Mouse (Mus musculus): ENCODE measurements around the gene 2210408I21Rik. TPM values are rescaled to one million over a fixed set of nuclear protein-coding genes. Genes with fewer than 3 reads are reported as not detected.

The 2210408I21Rik gene
- polyA plus RNA-seq, 1 experiment from 2014 or later: 13.5 TPM

DNA sequence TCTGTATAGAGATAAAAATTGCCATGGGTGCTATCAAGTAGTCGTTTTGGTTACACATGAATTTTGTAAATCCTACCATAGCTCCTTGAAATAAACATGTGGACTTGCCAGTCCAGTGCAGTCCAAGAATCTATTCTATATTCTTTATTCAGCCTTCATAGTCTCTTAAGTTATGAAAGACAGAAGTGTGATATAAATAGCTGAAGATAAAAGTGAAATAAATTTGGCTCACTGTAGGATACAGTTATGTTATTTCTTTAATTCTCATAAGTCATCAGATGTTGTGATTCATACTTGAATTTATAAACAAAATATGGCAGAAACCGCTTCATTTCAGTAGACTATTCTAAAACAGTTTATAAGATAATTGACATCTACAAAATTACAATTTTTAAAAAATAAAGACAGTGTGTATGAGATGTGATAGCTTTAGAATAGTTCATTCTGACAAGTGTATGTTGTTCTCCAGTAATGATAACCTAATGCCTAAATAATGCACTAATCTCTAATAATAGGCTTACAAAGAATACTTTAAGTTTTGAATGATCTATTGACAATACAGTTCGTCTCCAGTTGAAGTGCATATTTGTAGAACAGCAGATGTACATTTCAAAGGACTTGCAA lies 127.5 kb downstream of the 2210408I21Rik start:
- peak; percentile 50; the same call in 1 of the 2 replicates for ATAC-seq
- Histone ChIP-seq H3K4me3 (replicated peaks; ENCODE audit: low read length) (no peak overlapping the region), H3K4me2 (ENCODE audit: low read length) (no peak overlapping the region), H3K27ac (ENCODE audit: low read length) (no peak overlapping the region), H3K4me1 (replicated peaks; ENCODE audit: control insufficient read depth, insufficient read depth, low read length) (no peaks in the 10 kb centered on the region), H3K27me3 (replicated peaks; ENCODE audit: control insufficient read depth, insufficient read depth, low read length) (no peaks in the 10 kb centered on the region), H3K9me3 (ENCODE audit: control insufficient read depth, low read length) (no peaks in the 10 kb centered on the region), H3K36me3 (ENCODE audit: control insufficient read depth, insufficient read depth) (no peaks in the 10 kb centered on the region), H3K9ac (replicated peaks; ENCODE audit: low read depth, low read length) (no peak overlapping the region)
- WGBS: 55% methylated on average over 3 of the region's 3 CpGs

DNA sequence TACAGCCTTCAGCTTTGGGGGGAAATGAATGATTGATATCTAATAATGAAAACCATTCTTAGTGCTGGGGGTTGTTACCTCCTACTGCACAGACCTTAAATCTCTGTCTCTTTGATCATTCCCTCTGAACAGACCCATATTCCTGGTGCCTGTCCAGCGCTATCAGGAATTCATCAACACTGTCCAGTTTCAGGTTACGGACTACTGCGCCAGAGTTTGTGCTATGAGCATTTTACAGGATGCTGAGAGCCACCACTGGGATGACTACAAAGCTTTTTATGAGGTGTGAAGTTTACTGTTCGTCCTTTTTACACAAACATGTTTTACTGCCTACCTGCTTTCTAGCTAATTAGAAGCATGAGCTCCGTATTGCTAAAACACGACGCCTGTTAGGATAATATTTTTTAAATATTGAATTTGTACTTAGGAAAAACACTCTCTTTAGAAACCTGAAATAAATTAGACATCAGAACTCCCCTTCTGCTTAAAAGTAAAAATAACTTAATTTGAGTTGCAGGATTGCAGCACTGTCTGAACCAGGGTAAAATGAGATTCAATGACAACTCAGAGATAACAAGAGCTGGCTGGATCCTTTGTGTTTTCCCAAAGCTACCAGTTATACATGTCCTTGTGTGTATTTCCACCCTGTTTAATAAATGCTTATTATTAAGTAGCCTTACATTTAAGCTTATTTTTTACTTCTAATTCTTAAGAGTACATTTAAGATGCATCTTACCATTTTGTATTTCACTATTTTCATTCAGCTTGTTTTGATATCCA lies 128.2 kb downstream of the 2210408I21Rik start:
- no peaks in the 10 kb centered on the region for H3K27me3 ChIP-seq (replicated peaks; ENCODE audit: control insufficient read depth, insufficient read depth, low read length)
- no peak overlapping the region for H3K9ac ChIP-seq (replicated peaks; ENCODE audit: low read depth, low read length)
- ATAC-seq: peak; percentile 18; the same call in 1 of the 2 replicates
- 74% methylated on average over 7 of the region's 7 CpGs for WGBS
- H3K36me3 ChIP-seq (ENCODE audit: control insufficient read depth, insufficient read depth): no peaks in the 10 kb centered on the region
- H3K4me2 ChIP-seq (ENCODE audit: low read length): no peak overlapping the region
- no peak overlapping the region for H3K4me3 ChIP-seq (replicated peaks; ENCODE audit: low read length)
- H3K9me3 ChIP-seq (ENCODE audit: control insufficient read depth, low read length): no peaks in the 10 kb centered on the region
- H3K4me1 ChIP-seq (replicated peaks; ENCODE audit: control insufficient read depth, insufficient read depth, low read length): no peaks in the 10 kb centered on the region
- H3K27ac ChIP-seq (ENCODE audit: low read length): no peak overlapping the region

DNA sequence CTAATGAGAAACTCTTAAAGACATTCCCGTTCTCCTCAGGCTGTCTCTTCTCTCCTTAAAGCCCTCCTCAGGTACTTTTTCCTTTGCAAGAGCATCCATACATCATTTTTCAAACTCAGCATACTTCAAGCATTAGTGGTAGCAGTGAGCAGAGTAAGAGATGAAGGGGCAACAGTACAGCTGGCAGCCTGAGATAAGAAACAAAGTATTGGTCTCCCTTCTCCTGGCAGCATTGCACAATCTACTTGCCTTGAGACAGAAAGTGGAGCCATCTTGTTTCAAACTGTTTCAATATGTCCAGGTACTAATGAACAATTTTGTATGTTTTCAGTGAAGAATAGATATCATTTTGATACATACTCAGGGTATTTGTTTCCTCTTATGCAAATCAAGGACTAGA lies 129.1 kb downstream of the 2210408I21Rik start:
- H3K27me3 ChIP-seq (replicated peaks; ENCODE audit: control insufficient read depth, insufficient read depth, low read length): no peaks in the 10 kb centered on the region
- no peaks in the 10 kb centered on the region for H3K36me3 ChIP-seq (ENCODE audit: control insufficient read depth, insufficient read depth)
- ATAC-seq: no peak
- no peak overlapping the region for H3K4me3 ChIP-seq (replicated peaks; ENCODE audit: low read length)
- H3K27ac ChIP-seq (ENCODE audit: low read length): no peak overlapping the region
- no peak overlapping the region for H3K9ac ChIP-seq (replicated peaks; ENCODE audit: low read depth, low read length)
- H3K9me3 ChIP-seq (ENCODE audit: control insufficient read depth, low read length): no peaks in the 10 kb centered on the region
- H3K4me2 ChIP-seq (ENCODE audit: low read length): no peak overlapping the region
- no peaks in the 10 kb centered on the region for H3K4me1 ChIP-seq (replicated peaks; ENCODE audit: control insufficient read depth, insufficient read depth, low read length)
- 84% methylated on average over 1 of the region's 1 CpGs for WGBS

DNA sequence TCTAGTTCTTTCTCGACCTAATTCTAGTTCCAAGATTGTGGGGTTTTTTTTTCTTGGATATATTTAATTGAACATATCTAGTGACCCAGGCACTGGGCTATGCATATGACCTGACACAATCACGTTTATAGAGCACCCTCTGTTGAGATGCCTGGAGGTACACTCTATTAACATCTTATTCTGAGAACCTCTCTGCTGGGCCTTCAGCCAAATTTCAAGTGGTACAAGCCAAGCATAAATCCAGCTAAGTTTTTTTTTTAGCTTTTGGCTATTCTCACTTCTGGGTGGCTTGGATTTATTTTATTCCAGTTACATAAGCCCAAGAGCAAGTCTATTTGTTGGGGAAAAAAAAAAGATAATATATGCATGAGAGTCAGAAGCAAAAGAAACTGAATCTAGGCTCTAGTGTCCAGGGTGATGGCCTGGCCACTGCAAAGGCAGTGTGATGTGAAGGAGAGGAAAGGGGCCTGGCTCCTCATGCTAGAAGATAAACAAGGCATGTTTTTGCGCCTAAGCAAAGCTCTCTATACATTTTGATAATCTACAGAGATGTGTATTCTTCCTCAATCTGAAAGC lies 139.9 kb downstream of the 2210408I21Rik start:
- H3K9ac ChIP-seq (replicated peaks; ENCODE audit: low read depth, low read length): no peak overlapping the region
- no peaks in the 10 kb centered on the region for H3K27me3 ChIP-seq (replicated peaks; ENCODE audit: control insufficient read depth, insufficient read depth, low read length)
- ATAC-seq: no peak
- no peaks in the 10 kb centered on the region for H3K9me3 ChIP-seq (ENCODE audit: control insufficient read depth, low read length)
- H3K4me1 ChIP-seq (replicated peaks; ENCODE audit: control insufficient read depth, insufficient read depth, low read length): no peaks in the 10 kb centered on the region
- no peaks in the 10 kb centered on the region for H3K36me3 ChIP-seq (ENCODE audit: control insufficient read depth, insufficient read depth)
- no peak overlapping the region for H3K27ac ChIP-seq (ENCODE audit: low read length)
- no peak overlapping the region for H3K4me3 ChIP-seq (replicated peaks; ENCODE audit: low read length)
- WGBS: 60% methylated on average over 3 of the region's 3 CpGs
- H3K4me2 ChIP-seq (ENCODE audit: low read length): no peak overlapping the region

- H3K27ac ChIP-seq (ENCODE audit: low read length): no peak overlapping the region
- H3K4me3 ChIP-seq (replicated peaks; ENCODE audit: low read length): no peak overlapping the region
- H3K27me3 ChIP-seq (replicated peaks; ENCODE audit: control insufficient read depth, insufficient read depth, low read length): no peaks in the 10 kb centered on the region
- no peaks in the 10 kb centered on the region for H3K36me3 ChIP-seq (ENCODE audit: control insufficient read depth, insufficient read depth)
- 76% methylated on average over 7 of the region's 7 CpGs for WGBS
- no peaks in the 10 kb centered on the region for H3K9me3 ChIP-seq (ENCODE audit: control insufficient read depth, low read length)
- no peaks in the 10 kb centered on the region for H3K4me1 ChIP-seq (replicated peaks; ENCODE audit: control insufficient read depth, insufficient read depth, low read length)
- H3K4me2 ChIP-seq (ENCODE audit: low read length): no peak overlapping the region
- ATAC-seq: no peak
- no peak overlapping the region for H3K9ac ChIP-seq (replicated peaks; ENCODE audit: low read depth, low read length)
Measured at GRCm38 (mm10) chr13:77278659-77279413, 143.5 kb downstream of the 2210408I21Rik start.

DNA sequence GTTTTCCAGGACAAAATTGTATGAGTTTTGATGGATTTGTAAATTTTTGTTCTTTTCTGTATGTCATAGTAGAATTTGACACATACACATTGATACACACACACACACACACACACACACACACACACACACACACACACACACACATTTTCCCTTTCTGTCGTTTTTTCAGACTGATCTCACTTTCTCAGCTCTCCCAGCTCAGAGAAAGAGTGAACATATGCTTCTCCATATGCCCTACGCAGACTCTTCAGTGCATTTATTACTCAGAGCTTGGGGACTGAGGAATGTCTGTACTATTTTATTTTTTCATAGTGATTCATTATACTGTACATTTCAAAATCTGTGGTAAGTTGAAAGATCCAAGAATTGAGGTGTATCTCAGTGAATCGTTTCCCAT lies 160.2 kb downstream of the 2210408I21Rik start:
- Histone ChIP-seq H3K4me2 (ENCODE audit: low read length) (no peak overlapping the region), H3K9me3 (ENCODE audit: control insufficient read depth, low read length) (no peaks in the 10 kb centered on the region), H3K4me3 (replicated peaks; ENCODE audit: low read length) (no peak overlapping the region), H3K9ac (replicated peaks; ENCODE audit: low read depth, low read length) (no peak overlapping the region), H3K27me3 (replicated peaks; ENCODE audit: control insufficient read depth, insufficient read depth, low read length) (no peaks in the 10 kb centered on the region), H3K27ac (ENCODE audit: low read length) (no peak overlapping the region), H3K36me3 (ENCODE audit: control insufficient read depth, insufficient read depth) (no peaks in the 10 kb centered on the region), H3K4me1 (replicated peaks; ENCODE audit: control insufficient read depth, insufficient read depth, low read length) (0 out of 2 replicates have a peak, but pooled peaks cover 2% of the 10 kb centered on the region)
- WGBS: 59% methylated on average over 3 of the region's 3 CpGs
- ATAC-seq: peak; percentile 98

DNA sequence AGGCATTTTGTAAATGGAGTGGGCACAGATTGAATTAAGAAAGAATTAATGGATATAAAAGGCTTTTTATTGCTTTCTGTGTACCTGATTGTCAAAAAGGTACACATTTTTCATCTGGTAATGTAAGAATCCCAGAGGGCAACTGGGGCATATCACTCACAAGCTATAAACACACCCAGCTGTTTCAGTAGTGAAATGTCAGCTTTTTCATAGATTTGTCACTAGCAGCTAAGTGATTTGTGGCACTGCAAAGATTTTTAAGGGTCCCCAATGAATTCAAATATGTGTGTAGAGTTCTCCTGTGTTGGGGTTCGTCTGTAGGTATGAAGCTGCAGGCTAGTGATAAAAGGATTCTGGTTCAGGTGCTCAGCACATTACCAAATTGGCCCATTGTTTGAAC lies 188.8 kb downstream of the 2210408I21Rik start:
- H3K4me1 ChIP-seq (replicated peaks; ENCODE audit: control insufficient read depth, insufficient read depth, low read length): no peaks in the 10 kb centered on the region
- H3K4me3 ChIP-seq (replicated peaks; ENCODE audit: low read length): no peak overlapping the region
- 78% methylated on average over 1 of the region's 1 CpGs for WGBS

GRCm38 (mm10) chr13:77326174-77326959 lies 191.0 kb downstream of the 2210408I21Rik start:
- WGBS: 65% methylated on average over 5 of the region's 5 CpGs
- Histone ChIP-seq H3K9ac (replicated peaks; ENCODE audit: low read depth, low read length) (no peak overlapping the region), H3K4me2 (ENCODE audit: low read length) (no peak overlapping the region), H3K27me3 (replicated peaks; ENCODE audit: control insufficient read depth, insufficient read depth, low read length) (no peaks in the 10 kb centered on the region), H3K9me3 (ENCODE audit: control insufficient read depth, low read length) (no peaks in the 10 kb centered on the region), H3K36me3 (ENCODE audit: control insufficient read depth, insufficient read depth) (no peaks in the 10 kb centered on the region), H3K4me3 (replicated peaks; ENCODE audit: low read length) (no peak overlapping the region), H3K27ac (ENCODE audit: low read length) (no peak overlapping the region), H3K4me1 (replicated peaks; ENCODE audit: control insufficient read depth, insufficient read depth, low read length) (no peaks in the 10 kb centered on the region)
- ATAC-seq: no peak

More for the DNA sequence above, 188.8 kb downstream of the 2210408I21Rik start:
- no peak for ATAC-seq
- Histone ChIP-seq H3K9ac (replicated peaks; ENCODE audit: low read depth, low read length) (no peak overlapping the region), H3K27me3 (replicated peaks; ENCODE audit: control insufficient read depth, insufficient read depth, low read length) (no peaks in the 10 kb centered on the region), H3K4me2 (ENCODE audit: low read length) (no peak overlapping the region), H3K9me3 (ENCODE audit: control insufficient read depth, low read length) (no peaks in the 10 kb centered on the region), H3K27ac (ENCODE audit: low read length) (no peak overlapping the region), H3K36me3 (ENCODE audit: control insufficient read depth, insufficient read depth) (no peaks in the 10 kb centered on the region)

Data from forebrain, embryonic 16.5 days (tissue).